Mouse (Mus musculus) spleen, postnatal 10 days (tissue): Measurements from ENCODE around the gene Ctnna3.
"Not testable (repeated sequence)": the region's sequence is repeated elsewhere in the genome, so short reads cannot be mapped to it uniquely, and the experiment has no call there.

ENCODE experiments used
- DNase-seq, 2 experiments: peaks; one replicate each; pipeline ENCODE4 v3.0.0; 2021 to 2022; ENCODE audit warnings: low spot score in 2 of 2

Gene Ctnna3

DNA sequence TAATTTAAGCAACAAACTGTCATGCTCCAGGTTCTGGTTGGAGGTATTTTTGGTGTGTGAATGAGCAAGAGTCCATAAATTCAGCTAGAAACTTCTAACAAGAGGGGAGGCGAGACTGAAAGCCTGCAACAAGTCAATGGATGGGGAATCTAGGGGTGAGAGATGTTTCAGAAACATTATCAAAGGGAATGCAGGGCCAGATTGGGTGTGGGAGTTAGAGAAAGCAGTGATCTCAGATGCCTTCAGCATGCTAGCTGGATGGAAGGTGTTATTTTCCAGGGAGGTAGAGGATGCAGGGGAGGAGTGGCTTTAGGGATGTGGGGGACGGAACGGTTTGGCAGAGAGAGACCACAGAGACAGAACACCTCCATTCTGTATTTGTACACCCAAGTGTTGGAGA lies 785.7 kb downstream of the Ctnna3 start:
- DNase-seq: no peak

DNA sequence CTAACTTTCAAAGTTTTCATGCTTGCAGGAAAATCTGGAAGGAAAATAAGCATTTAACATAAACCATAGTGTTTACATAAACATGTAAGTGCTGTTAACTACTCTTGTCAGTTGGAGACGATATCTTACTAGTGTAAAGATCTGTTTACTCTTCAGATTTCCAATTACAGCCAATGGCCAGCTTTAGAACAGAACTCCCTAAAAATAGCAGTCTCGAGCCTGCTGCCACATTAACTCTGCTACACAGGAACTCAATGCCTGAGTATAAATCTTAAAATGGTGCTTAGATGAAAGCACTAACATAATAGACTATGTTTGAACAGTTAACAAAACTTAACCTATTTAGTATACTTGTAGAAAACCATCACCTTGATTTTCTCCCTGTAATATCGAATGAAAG lies 793.1 kb downstream of the Ctnna3 start:
- DNase-seq: no peak

DNA sequence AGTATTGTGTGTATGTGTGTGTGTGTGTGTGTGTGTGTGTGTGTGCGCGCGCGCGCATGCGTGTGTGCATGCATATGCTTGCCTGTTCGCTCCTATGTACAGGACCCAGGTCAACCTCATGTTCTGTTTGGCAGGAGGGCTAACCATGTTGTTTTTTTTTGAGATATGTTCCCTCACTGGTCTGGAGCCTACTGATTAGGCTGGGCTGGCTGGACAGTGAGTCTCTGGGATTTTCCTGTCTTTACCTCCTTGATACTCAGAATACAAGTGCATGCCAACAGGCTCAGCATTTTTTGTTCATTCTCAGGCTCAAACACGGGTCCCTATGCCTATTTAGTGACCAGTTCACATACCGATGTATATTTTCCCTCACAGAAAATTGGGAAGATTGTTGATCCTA lies 794.1 kb downstream of the Ctnna3 start:
- no peak for DNase-seq

- no peak for DNase-seq
Measured at GRCm38 (mm10) chr10:64224424-64224823, 794.5 kb downstream of the Ctnna3 start.

- not testable (repeated sequence) for DNase-seq
Measured at GRCm38 (mm10) chr10:64225826-64226225, 795.9 kb downstream of the Ctnna3 start.

GRCm38 (mm10) chr10:64243421-64243820 lies 813.5 kb downstream of the Ctnna3 start:
- no peak for DNase-seq

GRCm38 (mm10) chr10:64268156-64268555 lies 838.3 kb downstream of the Ctnna3 start:
- no peak for DNase-seq

DNA sequence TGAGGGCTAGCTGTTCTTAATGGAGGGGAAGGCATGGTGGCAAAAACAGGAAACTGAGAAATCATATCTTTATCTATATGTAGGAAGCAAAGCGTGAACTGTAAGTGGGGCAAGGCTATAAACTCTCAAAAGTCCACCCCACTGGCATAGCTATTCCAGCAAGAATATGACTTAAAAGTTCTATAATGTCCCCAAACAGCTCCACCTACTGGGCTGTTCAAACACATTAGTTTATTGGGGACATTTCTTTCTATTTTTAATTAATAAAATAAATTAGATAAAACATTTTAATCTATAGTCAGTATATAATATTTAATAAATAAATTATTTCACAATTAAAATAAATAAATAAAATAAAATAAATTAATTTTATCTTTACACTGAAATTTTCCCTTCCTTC lies 845.2 kb downstream of the Ctnna3 start:
- DNase-seq: no peak

GRCm38 (mm10) chr10:64278836-64279235 lies 848.9 kb downstream of the Ctnna3 start:
- DNase-seq: no peak

DNA sequence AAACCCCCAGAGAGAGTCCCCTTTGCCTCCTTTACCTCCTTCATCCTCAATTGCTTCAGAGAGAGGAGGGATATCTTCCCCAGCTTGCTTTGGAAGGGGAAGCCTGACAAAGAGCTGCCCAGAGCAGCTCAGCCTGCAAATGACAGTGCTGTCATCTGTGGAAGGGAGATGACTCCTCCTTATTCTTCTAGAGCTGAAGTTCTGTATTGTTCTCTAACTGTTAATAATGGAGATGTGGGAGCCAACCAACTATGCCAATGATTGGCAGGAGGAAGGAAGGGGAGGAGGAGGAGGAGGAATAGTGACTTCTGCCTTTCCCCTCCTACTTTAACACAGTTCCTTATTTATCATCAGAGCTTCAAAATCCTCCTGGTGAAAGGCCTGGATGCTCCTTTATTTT lies 875.9 kb downstream of the Ctnna3 start:
- no peak for DNase-seq

DNA sequence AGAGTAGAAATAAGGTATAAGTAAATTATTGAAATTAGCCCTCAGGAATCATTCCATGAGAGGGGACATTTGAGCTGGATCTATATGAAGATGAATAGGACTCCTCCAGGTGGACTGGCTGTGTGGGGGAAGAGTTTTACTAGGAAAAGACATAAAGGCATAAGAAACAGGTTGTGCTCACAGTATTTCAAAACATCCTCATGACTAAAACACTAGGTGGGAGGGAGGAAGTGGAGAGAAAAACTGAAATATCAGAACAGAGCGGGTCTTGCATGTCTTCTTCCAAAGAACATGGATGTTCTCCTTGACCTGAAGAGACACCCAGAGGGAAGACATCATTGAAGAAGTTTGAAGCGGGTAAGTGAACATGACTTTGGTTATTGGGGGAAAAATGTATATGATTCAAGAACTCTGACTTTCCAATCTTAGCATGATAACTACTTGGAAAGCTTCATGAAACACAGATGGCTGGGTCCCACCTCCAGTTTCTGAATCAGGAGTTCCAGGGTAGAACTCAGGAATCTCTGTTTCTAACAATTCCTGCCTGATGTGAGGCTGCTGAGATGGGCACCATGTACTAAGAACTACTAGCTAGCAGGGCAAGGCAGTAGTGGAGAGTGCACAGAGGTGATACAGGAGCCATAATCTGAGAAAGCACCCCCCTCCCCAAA lies 881.9 kb downstream of the Ctnna3 start:
- DNase-seq: no peak

- no peak for DNase-seq
Measured at GRCm38 (mm10) chr10:64320332-64320731, 890.4 kb downstream of the Ctnna3 start.

DNA sequence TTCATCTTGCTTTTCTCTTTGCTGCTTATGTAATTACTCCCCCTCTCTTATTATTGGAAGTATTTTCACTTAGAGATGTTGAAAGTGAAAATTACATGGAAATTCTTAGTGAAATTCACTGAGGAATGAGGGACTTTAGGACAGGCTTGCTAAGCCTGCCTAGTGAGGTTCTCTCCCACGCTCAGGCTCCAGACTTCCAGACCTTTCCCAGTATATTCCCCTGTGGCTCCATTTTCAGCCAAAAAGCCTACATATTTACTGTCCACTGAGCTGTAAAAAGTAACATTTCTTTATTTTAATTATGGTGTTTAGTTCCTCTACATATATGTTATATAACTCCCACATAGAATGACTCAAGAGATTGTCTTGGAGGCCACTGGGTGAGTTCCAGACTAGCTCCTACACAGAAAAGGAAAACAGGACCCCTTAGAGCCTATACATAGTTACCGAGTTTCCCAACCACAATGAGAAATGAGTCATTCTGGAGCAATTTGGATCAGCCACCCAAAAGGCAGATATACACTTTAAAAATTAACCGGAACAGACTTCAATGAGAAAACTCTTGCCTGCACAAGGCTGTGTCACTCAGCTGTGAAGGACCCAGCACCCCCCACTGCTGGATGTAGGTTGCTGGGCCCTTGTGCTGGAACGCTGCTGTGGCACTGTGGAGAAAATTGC lies 912.9 kb downstream of the Ctnna3 start:
- DNase-seq: no peak

DNA sequence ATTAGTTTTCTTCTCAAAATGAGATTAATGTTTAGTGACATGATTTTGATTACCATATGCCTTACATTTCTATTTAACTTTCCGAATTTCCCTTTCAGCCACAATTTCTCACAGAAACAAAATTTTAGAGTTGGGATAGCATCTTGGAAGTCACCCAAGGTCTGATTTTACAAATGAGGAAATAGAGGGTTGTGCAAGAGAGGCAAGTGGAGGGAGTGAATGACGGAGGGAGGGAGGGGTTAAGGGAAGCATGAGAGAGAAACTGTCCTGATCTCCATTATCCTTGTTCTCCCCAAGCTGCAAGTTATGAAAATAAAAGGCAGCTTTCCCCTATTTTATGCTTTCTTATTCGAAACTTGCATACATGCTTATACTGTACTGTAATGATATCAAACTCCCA lies 943.4 kb downstream of the Ctnna3 start:
- no peak for DNase-seq

GRCm38 (mm10) chr10:64377751-64378150 lies 947.9 kb downstream of the Ctnna3 start:
- no peak for DNase-seq

- DNase-seq: no peak
Measured at GRCm38 (mm10) chr10:64396579-64396978, 966.7 kb downstream of the Ctnna3 start.

GRCm38 (mm10) chr10:64418396-64418795 lies 988.5 kb downstream of the Ctnna3 start:
- not testable (repeated sequence) for DNase-seq

- no peak for DNase-seq
Measured at GRCm38 (mm10) chr10:64438736-64439135, 1008.8 kb downstream of the Ctnna3 start.

DNA sequence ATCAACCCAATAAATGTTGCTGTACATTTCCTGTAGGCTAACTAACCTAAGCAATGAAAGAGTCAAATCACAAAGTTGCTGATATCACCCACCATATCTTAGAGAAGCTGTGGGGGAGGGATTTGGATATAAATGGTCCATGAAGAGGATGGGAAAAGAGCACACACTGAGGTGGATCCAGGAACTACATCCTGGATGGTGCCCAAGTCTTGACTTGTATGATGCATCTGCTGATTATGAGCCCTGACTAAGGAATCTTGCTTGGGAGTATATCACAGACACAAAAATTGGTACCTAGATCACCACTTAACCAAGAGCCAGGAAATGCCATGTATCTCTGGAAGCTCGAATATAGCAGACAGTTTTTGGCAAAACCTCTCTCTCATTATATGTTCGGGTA lies 1018.7 kb downstream of the Ctnna3 start:
- DNase-seq: no peak

GRCm38 (mm10) chr10:64483281-64483680 lies 1053.4 kb downstream of the Ctnna3 start:
- DNase-seq: no peak

DNA sequence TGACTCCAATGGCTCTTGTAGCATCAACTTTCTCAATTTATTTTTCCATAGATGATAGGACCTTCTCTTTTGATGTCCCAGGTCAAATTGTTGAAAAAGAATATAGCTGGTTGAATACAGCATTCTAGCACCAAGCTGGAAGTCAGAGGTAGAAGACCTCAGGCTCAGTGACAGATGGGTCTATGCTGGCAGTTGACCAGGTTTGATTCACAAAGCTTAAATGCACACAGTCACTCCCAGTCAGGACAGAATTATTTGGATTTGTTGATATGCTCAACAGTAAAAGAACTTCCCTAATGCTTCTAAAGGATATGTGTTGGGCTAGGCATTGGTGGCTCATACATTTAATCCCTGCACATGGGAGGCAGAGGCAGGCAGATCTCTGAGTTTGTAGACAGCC lies 1059.6 kb downstream of the Ctnna3 start:
- DNase-seq: no peak

- no peak for DNase-seq
Measured at GRCm38 (mm10) chr10:64543647-64544046, 1113.7 kb downstream of the Ctnna3 start.

- no peak for DNase-seq
Measured at GRCm38 (mm10) chr10:64544389-64544788, 1114.5 kb downstream of the Ctnna3 start.

- DNase-seq: no peak
Measured at GRCm38 (mm10) chr10:64571311-64571710, 1141.4 kb downstream of the Ctnna3 start.
